Mouse (Mus musculus) brain, embryonic 14.5 days (tissue): ENCODE data around the gene Nit2.

Experiments used
- CTCF ChIP-seq: fragments of 200-500 bp; IDR thresholded peaks from 2 replicates; pipeline ENCODE4 v1.5.1; 2012; ENCODE audit warnings: inconsistent platforms, mild to moderate bottlenecking, moderate library complexity, borderline replicate concordance; ENCODE audit not compliant: insufficient read depth, insufficient read length; ENCODE audit errors: extremely low read depth
- POLR2A ChIP-seq: fragments of 200-500 bp; IDR thresholded peaks from 2 replicates; pipeline ENCODE4 v1.6.1; 2012; ENCODE audit warnings: mild to moderate bottlenecking, inconsistent platforms, borderline replicate concordance; ENCODE audit not compliant: poor library complexity, insufficient read depth, insufficient read length, severe bottlenecking; ENCODE audit errors: extremely low read depth

DNA sequence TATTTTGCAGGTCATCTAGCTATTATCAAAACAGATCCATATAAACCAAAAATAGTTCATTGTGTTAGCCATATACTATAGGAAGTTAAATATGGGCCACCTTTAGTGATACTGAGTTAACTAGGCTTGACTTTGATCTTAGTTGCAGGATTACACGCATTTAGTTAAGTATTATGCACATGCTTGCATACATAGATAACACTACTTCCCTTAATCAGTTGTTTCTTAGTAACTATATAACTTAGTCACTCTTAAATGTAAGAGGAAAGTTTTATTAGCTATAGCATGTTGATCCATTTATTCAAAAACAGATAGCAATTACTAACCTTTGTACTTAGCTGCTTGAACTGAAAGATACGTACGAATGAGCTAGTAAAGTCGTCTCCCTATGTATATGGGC lies 15.7 kb downstream of the Nit2 start:
- no peak for TF ChIP-seq POLR2A
- no peak for TF ChIP-seq CTCF
